Mouse (Mus musculus) kidney, embryonic 14.5 days (tissue): ENCODE results near the gene Dmpk. TPM values are rescaled to one million over a fixed set of nuclear protein-coding genes. Genes with fewer than 3 reads are reported as not detected.

Experiments used
- ATAC-seq: fragments of 200-750 bp; cut with Nextera tagmentation; 2 replicates; pipeline ENCODE4 v1.8.0; 2017; ENCODE audit warnings: moderate number of reproducible peaks, mild to moderate bottlenecking, moderate TSS enrichment, moderate library complexity; ENCODE audit not compliant: low FRiP score, low TSS enrichment
- H3K27ac ChIP-seq: fragments of 300-500 bp; sonication (generic); 2 replicates; pipeline ENCODE4 v1.5.1; 2014; ENCODE audit warnings: low read depth, mild to moderate bottlenecking, low read length, moderate library complexity, mixed read lengths
- H3K27me3 ChIP-seq: fragments of 300-500 bp; sonication (generic); 2 replicates; pipeline ENCODE4 v1.6.1; 2014; ENCODE audit warnings: mild to moderate bottlenecking, low read length; ENCODE audit not compliant: control insufficient read depth, insufficient read depth
- H3K36me3 ChIP-seq: fragments of 300-500 bp; sonication (generic); 2 replicates; pipeline ENCODE4 v1.6.1; 2014; ENCODE audit warnings: low read length, mixed read lengths; ENCODE audit not compliant: control insufficient read depth, insufficient read depth
- H3K4me1 ChIP-seq: fragments of 300-500 bp; sonication (generic); 2 replicates; pipeline ENCODE4 v1.6.1; 2014; ENCODE audit warnings: low read length, mixed read lengths; ENCODE audit not compliant: control insufficient read depth, insufficient read depth
- H3K4me2 ChIP-seq: fragments of 300-500 bp; sonication (generic); replicated peaks from 2 replicates; pipeline ENCODE4 v1.6.1; 2014; ENCODE audit warnings: low read depth, mild to moderate bottlenecking, low read length
- H3K4me3 ChIP-seq: fragments of 300-500 bp; sonication (generic); 2 replicates; pipeline ENCODE4 v1.5.1; 2014; ENCODE audit warnings: mild to moderate bottlenecking, low read length
- H3K9ac ChIP-seq: fragments of 300-500 bp; sonication (generic); 2 replicates; pipeline ENCODE4 v1.6.1; 2014; ENCODE audit warnings: low read depth, mild to moderate bottlenecking, low read length, moderate library complexity
- H3K9me3 ChIP-seq: fragments of 300-500 bp; sonication (generic); 2 replicates; pipeline ENCODE4 v1.6.1; 2016; ENCODE audit warnings: low read length; ENCODE audit not compliant: control insufficient read depth
- WGBS: fragments of 180-500 bp; shearing (Covaris S2); extraction: QIAGEN DNeasy Blood & Tissue Kit; methylation state at CpG from one replicate; pipeline ENCODE4 v1.1.7; 2014; 5-methylcytosine and 5-hydroxymethylcytosine counted together
- polyA plus RNA-seq: library from polyadenylated mRNA; unstranded; fragments of >200 nt; fragmentation: Nextera tagmentation; extraction: Ambion mirVana; gene quantifications from 2 replicates; pipeline ENCODE4 v1.2.1, GENCODE M21; 2014

Dmpk gene
- polyA plus RNA-seq, 1 experiment from 2014 or later, result 12.1 TPM

- WGBS, result 4% methylated on average over 38 of the region's 38 CpGs
- Histone ChIP-seq H3K4me3 (peak overlapping the region; percentile 78), H3K27ac (peak overlapping the region; percentile 82), H3K9ac (peak overlapping the region; percentile 14), H3K4me2 (peak overlapping the region; percentile 95), H3K27me3 (no peaks in the 10 kb centered on the region), H3K4me1 (peaks cover 32% of the 10 kb centered on the region), H3K9me3 (no peaks in the 10 kb centered on the region), H3K36me3 (peaks cover 26% of the 10 kb centered on the region)
- ATAC-seq, result peak; percentile 48
Measured at GRCm38 (mm10) chr7:19092381-19093173, 8.9 kb downstream of the Dmpk start.

- Histone ChIP-seq H3K4me3 (peak overlapping the region; percentile 78), H3K4me2 (peak overlapping the region; percentile 95), H3K27me3 (no peaks in the 10 kb centered on the region), H3K9ac (peak overlapping the region; percentile 14), H3K4me1 (peaks cover 33% of the 10 kb centered on the region), H3K27ac (peak overlapping the region; percentile 82), H3K9me3 (no peaks in the 10 kb centered on the region), H3K36me3 (peaks cover 26% of the 10 kb centered on the region)
- peak; percentile 51 for ATAC-seq
- WGBS, result under 1% methylated on average over 8 of the region's 15 CpGs
Measured at GRCm38 (mm10) chr7:19093174-19093521, 9.5 kb downstream of the Dmpk start.

GRCm38 (mm10) chr7:19093537-19094385 is 10.1 kb downstream of the Dmpk start:
- Histone ChIP-seq H3K9me3 (no peaks in the 10 kb centered on the region), H3K9ac (peak overlapping the region; percentile 92), H3K4me3 (peak overlapping the region; percentile 78), H3K4me1 (peaks cover 33% of the 10 kb centered on the region), H3K36me3 (peaks cover 22% of the 10 kb centered on the region), H3K27me3 (no peaks in the 10 kb centered on the region), H3K4me2 (peak overlapping the region; percentile 95), H3K27ac (peak overlapping the region; percentile 87)
- WGBS, result 1% methylated on average over 45 of the region's 45 CpGs
- ATAC-seq, result peak; percentile 86

GRCm38 (mm10) chr7:19094471-19094825 is 10.8 kb downstream of the Dmpk start, which contains the start of gene Six5:
TSS of gene Six5 (plus strand) at chr7:19094594.
- no peak for ATAC-seq
- Histone ChIP-seq H3K4me2 (peak within 1 kb of the TSS; percentile 95), H3K36me3 (peaks cover 22% of the 10 kb centered on the region), H3K4me3 (peak within 1 kb of the TSS; percentile 78), H3K4me1 (peaks cover 33% of the 10 kb centered on the region), H3K27ac (peak within 1 kb of the TSS; percentile 87), H3K27me3 (no peaks in the 10 kb centered on the region), H3K9ac (peak within 1 kb of the TSS; percentile 92), H3K9me3 (no peaks in the 10 kb centered on the region)
- 0% methylated on average over 11 of the region's 36 CpGs for WGBS

GRCm38 (mm10) chr7:19094826-19095750 is 11.4 kb downstream of the Dmpk start:
- Histone ChIP-seq H3K27ac (peak overlapping the region; percentile 87), H3K4me3 (peak overlapping the region; percentile 78), H3K4me2 (peak overlapping the region; percentile 95), H3K9ac (peak overlapping the region; percentile 92), H3K36me3 (peaks cover 22% of the 10 kb centered on the region), H3K9me3 (no peaks in the 10 kb centered on the region), H3K4me1 (peaks cover 33% of the 10 kb centered on the region), H3K27me3 (no peaks in the 10 kb centered on the region)
- ATAC-seq, result 0 out of 2 replicates have a peak, but pooled peaks have one; percentile 1
- under 1% methylated on average over 77 of the region's 87 CpGs for WGBS

GRCm38 (mm10) chr7:19095751-19096110 is 12.1 kb downstream of the Dmpk start:
- Histone ChIP-seq H3K9me3 (no peaks in the 10 kb centered on the region), H3K36me3 (peaks cover 16% of the 10 kb centered on the region), H3K4me2 (peak overlapping the region; percentile 95), H3K9ac (peak overlapping the region; percentile 92), H3K4me1 (peaks cover 33% of the 10 kb centered on the region), H3K27me3 (no peaks in the 10 kb centered on the region), H3K4me3 (peak overlapping the region; percentile 78), H3K27ac (peak overlapping the region; percentile 87)
- WGBS, result 0% methylated on average over 19 of the region's 19 CpGs
- ATAC-seq, result peak; percentile 15

- H3K4me3 ChIP-seq, result peak overlapping the region; percentile 78
- no peak for ATAC-seq
- no peaks in the 10 kb centered on the region for H3K9me3 ChIP-seq
- peaks cover 15% of the 10 kb centered on the region for H3K36me3 ChIP-seq
- peak overlapping the region; percentile 95 for H3K4me2 ChIP-seq
- H3K9ac ChIP-seq, result peak overlapping the region; percentile 92
- H3K27me3 ChIP-seq, result no peaks in the 10 kb centered on the region
- H3K4me1 ChIP-seq, result peaks cover 33% of the 10 kb centered on the region
- H3K27ac ChIP-seq, result peak overlapping the region; percentile 87
- WGBS, result 48% methylated on average over 5 of the region's 5 CpGs
Measured at GRCm38 (mm10) chr7:19096421-19096976, 12.8 kb downstream of the Dmpk start.

- 51% methylated on average over 2 of the region's 2 CpGs for WGBS
- Histone ChIP-seq H3K9me3 (no peaks in the 10 kb centered on the region), H3K4me3 (no peak overlapping the region), H3K4me2 (no peak overlapping the region), H3K27me3 (no peaks in the 10 kb centered on the region), H3K4me1 (peaks cover 28% of the 10 kb centered on the region), H3K27ac (no peak overlapping the region), H3K36me3 (peaks cover 10% of the 10 kb centered on the region), H3K9ac (no peak overlapping the region)
- no peak for ATAC-seq
Measured at GRCm38 (mm10) chr7:19097217-19097616, 13.6 kb downstream of the Dmpk start.
